Mouse (Mus musculus): ENCODE measurements around the gene Psmb7. TPM values are rescaled to one million over a fixed set of nuclear protein-coding genes. Genes with fewer than 3 reads are reported as not detected.

Gene Psmb7
- polyA plus RNA-seq, 1 experiment from 2014 or later = 299 TPM

- Histone ChIP-seq H3K4me3 (ENCODE audit: low read length) (no peak overlapping the region), H3K9me3 (ENCODE audit: control insufficient read depth, low read length) (no peaks in the 10 kb centered on the region), H3K4me2 (ENCODE audit: low read length) (no peak overlapping the region), H3K27me3 (replicated peaks; ENCODE audit: control insufficient read depth, insufficient read depth, low read length) (no peaks in the 10 kb centered on the region), H3K36me3 (ENCODE audit: control insufficient read depth, insufficient read depth, low read length) (peaks cover 7% of the 10 kb centered on the region), H3K27ac (ENCODE audit: low read depth, low read length) (no peak overlapping the region), H3K4me1 (ENCODE audit: control insufficient read depth, insufficient read depth, low read depth, low read length) (peaks cover 10% of the 10 kb centered on the region), H3K9ac (ENCODE audit: low read depth, low read length) (no peak overlapping the region)
- WGBS = 73% methylated on average over 6 of the region's 6 CpGs
- ATAC-seq = no peak
Observed at GRCm38 (mm10) chr2:38586733-38587132, 57.2 kb downstream of the Psmb7 start.

DNA sequence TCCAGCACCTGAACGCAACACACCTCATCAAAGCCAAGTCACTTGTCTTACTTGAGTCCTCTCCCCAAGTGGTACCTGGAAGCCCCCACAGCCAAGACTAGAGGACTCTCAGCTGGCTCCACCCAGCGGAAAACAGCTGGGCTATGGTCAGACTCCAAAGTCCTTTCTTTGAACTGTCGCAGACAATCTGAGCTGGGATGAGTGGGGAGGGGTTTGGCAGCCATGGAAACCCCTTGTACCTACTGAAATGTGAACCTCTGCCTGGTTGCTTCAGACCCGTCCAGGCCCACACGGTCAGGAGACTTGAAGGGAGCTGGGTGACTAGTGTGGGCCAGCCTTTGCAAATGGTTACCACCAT, 58.5 kb downstream of the Psmb7 start:
- 23% methylated on average over 5 of the region's 5 CpGs for whole genome bisulfite sequencing
- Histone ChIP-seq H3K36me3 (ENCODE audit: control insufficient read depth, insufficient read depth, low read length) (peaks cover 5% of the 10 kb centered on the region), H3K4me1 (ENCODE audit: control insufficient read depth, insufficient read depth, low read depth, low read length) (peaks cover 10% of the 10 kb centered on the region), H3K9ac (ENCODE audit: low read depth, low read length) (no peak overlapping the region), H3K4me3 (ENCODE audit: low read length) (no peak overlapping the region), H3K27ac (ENCODE audit: low read depth, low read length) (no peak overlapping the region), H3K4me2 (ENCODE audit: low read length) (no peak overlapping the region), H3K9me3 (ENCODE audit: control insufficient read depth, low read length) (no peaks in the 10 kb centered on the region), H3K27me3 (replicated peaks; ENCODE audit: control insufficient read depth, insufficient read depth, low read length) (no peaks in the 10 kb centered on the region)
- ATAC-seq = 0 out of 2 replicates have a peak, but pooled peaks have one; percentile 3

- no peak overlapping the region for H3K4me2 ChIP-seq (ENCODE audit: low read length)
- no peak overlapping the region for H3K4me3 ChIP-seq (ENCODE audit: low read length)
- H3K9me3 ChIP-seq (ENCODE audit: control insufficient read depth, low read length) = no peaks in the 10 kb centered on the region
- peaks cover 3% of the 10 kb centered on the region for H3K36me3 ChIP-seq (ENCODE audit: control insufficient read depth, insufficient read depth, low read length)
- H3K4me1 ChIP-seq (ENCODE audit: control insufficient read depth, insufficient read depth, low read depth, low read length) = peaks cover 12% of the 10 kb centered on the region
- H3K27me3 ChIP-seq (replicated peaks; ENCODE audit: control insufficient read depth, insufficient read depth, low read length) = no peaks in the 10 kb centered on the region
- peak overlapping the region; percentile 57; the same call in 1 of the 2 replicates for H3K27ac ChIP-seq (ENCODE audit: low read depth, low read length)
- WGBS = 18% methylated on average over 13 of the region's 13 CpGs
- ATAC-seq = peak; percentile 45; the same call in 1 of the 2 replicates
- peak overlapping the region; percentile 35; the same call in 1 of the 2 replicates for H3K9ac ChIP-seq (ENCODE audit: low read depth, low read length)
Observed at GRCm38 (mm10) chr2:38584514-38585378, 59.1 kb downstream of the Psmb7 start.

GRCm38 (mm10) chr2:38583982-38584381, 59.9 kb downstream of the Psmb7 start:
- no peak overlapping the region for H3K27ac ChIP-seq (ENCODE audit: low read depth, low read length)

GRCm38 (mm10) chr2:38579528-38579927, 64.4 kb downstream of the Psmb7 start:
- Histone ChIP-seq H3K4me2 (ENCODE audit: low read length) (no peak overlapping the region), H3K9me3 (ENCODE audit: control insufficient read depth, low read length) (no peaks in the 10 kb centered on the region), H3K4me1 (ENCODE audit: control insufficient read depth, insufficient read depth, low read depth, low read length) (peaks cover 26% of the 10 kb centered on the region), H3K9ac (ENCODE audit: low read depth, low read length) (peak overlapping the region; percentile 31), H3K27me3 (replicated peaks; ENCODE audit: control insufficient read depth, insufficient read depth, low read length) (no peaks in the 10 kb centered on the region), H3K27ac (ENCODE audit: low read depth, low read length) (peak overlapping the region; percentile 67), H3K36me3 (ENCODE audit: control insufficient read depth, insufficient read depth, low read length) (no peaks in the 10 kb centered on the region), H3K4me3 (ENCODE audit: low read length) (no peak overlapping the region)
- 29% methylated on average over 1 of the region's 1 CpGs for WGBS
- ATAC-seq = peak; percentile 35

More at GRCm38 (mm10) chr2:38583982-38584381, 59.9 kb downstream of the Psmb7 start:
- 39% methylated on average over 2 of the region's 2 CpGs for whole genome bisulfite sequencing
- no peaks in the 10 kb centered on the region for H3K27me3 ChIP-seq (replicated peaks; ENCODE audit: control insufficient read depth, insufficient read depth, low read length)
- H3K4me1 ChIP-seq (ENCODE audit: control insufficient read depth, insufficient read depth, low read depth, low read length) = peaks cover 20% of the 10 kb centered on the region
- H3K4me3 ChIP-seq (ENCODE audit: low read length) = no peak overlapping the region
- peaks cover 3% of the 10 kb centered on the region for H3K36me3 ChIP-seq (ENCODE audit: control insufficient read depth, insufficient read depth, low read length)
- no peak overlapping the region for H3K9ac ChIP-seq (ENCODE audit: low read depth, low read length)
- no peaks in the 10 kb centered on the region for H3K9me3 ChIP-seq (ENCODE audit: control insufficient read depth, low read length)
- no peak for ATAC-seq
- H3K4me2 ChIP-seq (ENCODE audit: low read length) = no peak overlapping the region

DNA sequence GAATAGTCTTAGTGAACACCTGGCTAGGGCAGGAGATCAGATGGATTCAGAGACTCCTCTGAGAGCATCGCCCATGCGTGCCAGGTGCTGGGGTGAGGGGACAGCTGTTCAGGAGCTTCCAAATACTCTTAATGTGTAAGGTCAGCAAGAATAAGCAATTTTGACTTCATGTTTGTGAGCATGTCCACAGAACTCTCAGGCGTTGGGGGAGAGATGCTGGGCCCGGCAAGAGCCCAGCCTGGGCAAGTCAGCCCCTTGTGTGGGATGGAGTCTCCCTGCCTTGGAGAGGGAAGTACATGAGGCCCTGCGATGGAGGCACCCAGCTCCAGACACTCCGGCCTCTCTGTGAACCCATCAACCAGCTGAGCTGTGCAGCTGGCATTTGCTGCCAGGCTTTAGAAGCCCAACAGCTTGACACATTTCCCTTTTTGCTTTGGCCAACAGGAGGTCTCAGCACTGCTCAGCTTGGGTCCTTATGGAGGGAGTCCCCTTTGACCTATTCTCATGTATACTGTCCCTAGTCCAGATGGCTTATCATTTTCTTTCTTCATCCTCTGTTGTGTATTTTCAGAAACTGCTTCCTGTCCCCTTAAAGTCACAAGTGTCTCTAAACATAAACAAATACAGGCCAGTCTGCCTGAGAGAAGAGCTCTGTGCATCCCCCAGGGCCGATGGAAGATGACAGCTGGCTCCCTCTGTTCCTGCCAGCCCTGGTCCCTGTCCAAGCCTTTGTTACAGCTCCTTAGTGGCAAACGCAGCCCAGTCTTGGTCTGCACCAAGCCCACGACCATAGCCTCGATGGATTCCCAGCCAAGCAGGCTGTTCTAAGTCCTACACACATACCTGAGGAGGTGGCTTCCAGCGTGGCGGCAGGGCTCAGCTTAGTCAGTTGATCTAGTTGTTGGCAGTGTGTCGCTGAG, 65.0 kb downstream of the Psmb7 start:
- 36% methylated on average over 13 of the region's 13 CpGs for WGBS
- Histone ChIP-seq H3K4me2 (ENCODE audit: low read length) (no peak overlapping the region), H3K4me1 (ENCODE audit: control insufficient read depth, insufficient read depth, low read depth, low read length) (peaks cover 21% of the 10 kb centered on the region), H3K4me3 (ENCODE audit: low read length) (no peak overlapping the region), H3K27me3 (replicated peaks; ENCODE audit: control insufficient read depth, insufficient read depth, low read length) (no peaks in the 10 kb centered on the region), H3K36me3 (ENCODE audit: control insufficient read depth, insufficient read depth, low read length) (no peaks in the 10 kb centered on the region), H3K9ac (ENCODE audit: low read depth, low read length) (peak overlapping the region; percentile 31), H3K27ac (ENCODE audit: low read depth, low read length) (peak overlapping the region; percentile 67), H3K9me3 (ENCODE audit: control insufficient read depth, low read length) (no peaks in the 10 kb centered on the region)
- ATAC-seq = peak; percentile 80

GRCm38 (mm10) chr2:38574697-38575096, 69.2 kb downstream of the Psmb7 start:
- Histone ChIP-seq H3K4me1 (ENCODE audit: control insufficient read depth, insufficient read depth, low read depth, low read length) (peaks cover 27% of the 10 kb centered on the region), H3K4me3 (ENCODE audit: low read length) (no peak overlapping the region), H3K36me3 (ENCODE audit: control insufficient read depth, insufficient read depth, low read length) (no peaks in the 10 kb centered on the region), H3K27ac (ENCODE audit: low read depth, low read length) (no peak overlapping the region), H3K9me3 (ENCODE audit: control insufficient read depth, low read length) (no peaks in the 10 kb centered on the region), H3K9ac (ENCODE audit: low read depth, low read length) (no peak overlapping the region), H3K27me3 (replicated peaks; ENCODE audit: control insufficient read depth, insufficient read depth, low read length) (no peaks in the 10 kb centered on the region), H3K4me2 (ENCODE audit: low read length) (no peak overlapping the region)
- ATAC-seq = no peak
- 92% methylated on average over 2 of the region's 2 CpGs for WGBS

DNA sequence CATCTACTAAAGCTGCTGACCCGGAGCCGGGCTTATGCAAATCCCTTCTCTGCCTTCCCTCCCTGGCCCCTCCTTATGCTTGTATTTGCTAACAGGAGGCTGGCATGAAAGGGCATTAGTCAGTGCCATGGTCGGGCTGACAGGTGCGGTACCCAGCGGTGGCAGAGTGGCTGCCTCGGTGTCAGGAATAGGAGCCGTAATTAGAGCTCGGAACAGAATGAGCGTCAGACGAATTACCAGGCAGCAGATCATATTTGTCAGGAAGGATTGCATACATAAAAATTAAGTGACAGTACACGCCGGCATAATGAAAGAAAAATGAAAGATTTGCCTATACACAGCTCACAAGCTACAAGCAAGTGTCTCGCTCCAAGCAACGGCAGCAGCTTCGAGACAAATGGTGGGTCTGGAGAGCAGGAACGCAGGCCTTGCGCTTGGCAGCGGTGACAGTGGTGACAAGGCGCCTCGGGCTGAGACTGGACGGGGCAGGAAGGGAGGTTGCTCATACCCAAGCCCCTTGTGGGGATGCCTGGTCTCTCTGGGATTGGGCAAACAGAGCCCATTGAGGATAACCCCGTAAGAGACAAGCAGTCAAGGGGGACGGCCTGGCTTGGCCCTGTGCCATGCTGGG, 71.8 kb downstream of the Psmb7 start:
- peak; percentile 72 for ATAC-seq
- Histone ChIP-seq H3K4me1 (ENCODE audit: control insufficient read depth, insufficient read depth, low read depth, low read length) (peaks cover 11% of the 10 kb centered on the region), H3K27ac (ENCODE audit: low read depth, low read length) (peak overlapping the region; percentile 66), H3K4me3 (ENCODE audit: low read length) (no peak overlapping the region), H3K36me3 (ENCODE audit: control insufficient read depth, insufficient read depth, low read length) (no peaks in the 10 kb centered on the region), H3K4me2 (ENCODE audit: low read length) (no peak overlapping the region), H3K9me3 (ENCODE audit: control insufficient read depth, low read length) (no peaks in the 10 kb centered on the region), H3K9ac (ENCODE audit: low read depth, low read length) (no peak overlapping the region), H3K27me3 (replicated peaks; ENCODE audit: control insufficient read depth, insufficient read depth, low read length) (no peaks in the 10 kb centered on the region)
- 48% methylated on average over 23 of the region's 23 CpGs for WGBS

Data from hindbrain, embryonic 16.5 days (tissue).